Mouse (Mus musculus): Measurements from ENCODE around the gene 0610012G03Rik.

Gene 0610012G03Rik

GRCm38 (mm10) chr16:31908959-31909358 is 39.3 kb downstream of the 0610012G03Rik start:
- CTCF ChIA-PET: interaction anchor here (0.5 to 2.6 kb wide), 7 partner anchors 9 to 245 kb away, joined by 3 to 8 read pairs (median 5); partner anchors contain the start of genes Dlg1 (in 1 of the 4) and Meltf (in 1 of the 4)
- POLR2A ChIA-PET: interaction anchor here in 3 of 4 experiments (0.6 to 3.2 kb wide), 10 partner anchors 16 to 1778 kb away, joined by 3 to 8 read pairs (median 4); partner anchors contain the start of gene Dlg1 (in 1 of the 3)

GRCm38 (mm10) chr16:31906896-31907295 is 41.4 kb downstream of the 0610012G03Rik start:
- POLR2A ChIA-PET: interaction anchor here in 3 of 4 experiments (0.6 to 3.2 kb wide), 14 partner anchors 8 to 666 kb away, joined by 3 to 8 read pairs (median 3); partner anchors contain the start of genes Meltf (in 1 of the 3) and Ubxn7 (in 1 of the 3)
- CTCF ChIA-PET: interaction anchor here in 3 of 4 experiments (0.6 to 4.3 kb wide), 18 partner anchors 10 to 463 kb away, joined by 3 to 57 read pairs (median 6); partner anchors contain the start of genes Meltf (in 1 of the 3) and Pigz (in 1 of the 3)

GRCm38 (mm10) chr16:31905891-31906825 is 42.1 kb downstream of the 0610012G03Rik start:
- ChIA-PET POLR2A (interaction anchor here (0.6 to 3.2 kb wide), 26 partner anchors 8 to 665 kb away, joined by 3 to 10 read pairs (median 3); partner anchors contain the start of genes Meltf (in 3 of the 4) and Ubxn7 (in 1 of the 4)), CTCF (interaction anchor here (0.5 to 4.3 kb wide), 77 partner anchors 9 to 942 kb away, joined by 3 to 57 read pairs (median 4); partner anchors contain the start of genes Meltf (in 3 of the 4) and Pigz (in 2 of the 4))

GRCm38 (mm10) chr16:31905331-31905730 is 43.0 kb downstream of the 0610012G03Rik start:
- CTCF ChIA-PET: interaction anchor here (0.5 to 4.3 kb wide), 68 partner anchors 8 to 941 kb away, joined by 3 to 57 read pairs (median 4); partner anchors contain the start of genes Meltf (in 3 of the 4) and Pigz (in 2 of the 4)
- POLR2A ChIA-PET: interaction anchor here (0.6 to 2.2 kb wide), 19 partner anchors 8 to 634 kb away, joined by 3 to 10 read pairs (median 3); partner anchors contain the start of gene Meltf (in 3 of the 4)

- ChIA-PET CTCF (interaction anchor here in 1 of 4 experiments (1.1 kb wide), 1 partner anchor 15 kb away, joined by 3 read pairs; no protein-coding TSS in a partner anchor), POLR2A (interaction anchor here in 2 of 4 experiments (0.6 to 1.7 kb wide), 2 partner anchors 15 to 339 kb away, joined by 3 read pairs; no protein-coding TSS in a partner anchor)
Observed at GRCm38 (mm10) chr16:31903239-31903638, 45.1 kb downstream of the 0610012G03Rik start.

GRCm38 (mm10) chr16:31901886-31902285 is 46.4 kb downstream of the 0610012G03Rik start:
- CTCF ChIA-PET: interaction anchor here in 2 of 4 experiments (0.5 to 1.2 kb wide), 4 partner anchors 12 to 94 kb away, joined by 3 to 4 read pairs (median 3); no protein-coding TSS in a partner anchor
- POLR2A ChIA-PET: interaction anchor here in 3 of 4 experiments (0.5 to 1.7 kb wide), 4 partner anchors 12 to 398 kb away, joined by 3 read pairs; no protein-coding TSS in a partner anchor

GRCm38 (mm10) chr16:31898546-31899326 is 49.6 kb downstream of the 0610012G03Rik start:
- ChIA-PET CTCF (interaction anchor here in 1 of 4 experiments (1.2 kb wide), 1 partner anchor 20 kb away, joined by 5 read pairs; no protein-coding TSS in a partner anchor), POLR2A (interaction anchor here in 1 of 4 experiments (0.5 to 1.9 kb wide), 7 partner anchors 8 to 1491 kb away, joined by 3 to 8 read pairs (median 3); partner anchors contain the start of gene Senp5)

All from embryonic stem cell, embryonic (primary cell).